Mouse (Mus musculus) bone marrow macrophage, adult 2 months (primary cell): ENCODE data around the gene Patj. TPM values are rescaled to one million over a fixed set of nuclear protein-coding genes. Genes with fewer than 3 reads are reported as not detected.
"Not testable (repeated sequence)": the region's sequence is repeated elsewhere in the genome, so short reads cannot be mapped to it uniquely, and the experiment has no call there.

Experiments
- H3K27ac ChIP-seq: 2 replicates; pipeline ENCODE4 v1.5.1; 2012; ENCODE audit warnings: low read depth, low read length; ENCODE audit not compliant: insufficient read depth
- H3K4me1 ChIP-seq: 2 replicates; pipeline ENCODE4 v1.6.1; 2012; ENCODE audit warnings: low read length; ENCODE audit not compliant: control insufficient read depth, insufficient read depth
- H3K4me3 ChIP-seq: 2 replicates; pipeline ENCODE4 v1.5.1; 2012; ENCODE audit warnings: mild to moderate bottlenecking, low read length, moderate library complexity; ENCODE audit not compliant: insufficient read depth
- CTCF ChIP-seq: IDR thresholded peaks from 2 replicates; pipeline ENCODE4 v1.5.1; 2012; ENCODE audit warnings: low read depth, mild to moderate bottlenecking, low read length, moderate library complexity
- POLR2A ChIP-seq: IDR thresholded peaks from 2 replicates; pipeline ENCODE4 v1.6.1; 2012; ENCODE audit warnings: mild to moderate bottlenecking, low read depth, low read length, borderline replicate concordance
- polyA plus RNA-seq: library from polyadenylated mRNA; stranded (reverse); fragments of >200 nt; gene quantifications from 2 replicates; pipeline ENCODE4 v1.2.4, GENCODE M21; 2012; ENCODE audit not compliant: missing spikeins, insufficient read depth, insufficient read length

Patj gene
- polyA plus RNA-seq, 1 experiment: 0.38 TPM

DNA sequence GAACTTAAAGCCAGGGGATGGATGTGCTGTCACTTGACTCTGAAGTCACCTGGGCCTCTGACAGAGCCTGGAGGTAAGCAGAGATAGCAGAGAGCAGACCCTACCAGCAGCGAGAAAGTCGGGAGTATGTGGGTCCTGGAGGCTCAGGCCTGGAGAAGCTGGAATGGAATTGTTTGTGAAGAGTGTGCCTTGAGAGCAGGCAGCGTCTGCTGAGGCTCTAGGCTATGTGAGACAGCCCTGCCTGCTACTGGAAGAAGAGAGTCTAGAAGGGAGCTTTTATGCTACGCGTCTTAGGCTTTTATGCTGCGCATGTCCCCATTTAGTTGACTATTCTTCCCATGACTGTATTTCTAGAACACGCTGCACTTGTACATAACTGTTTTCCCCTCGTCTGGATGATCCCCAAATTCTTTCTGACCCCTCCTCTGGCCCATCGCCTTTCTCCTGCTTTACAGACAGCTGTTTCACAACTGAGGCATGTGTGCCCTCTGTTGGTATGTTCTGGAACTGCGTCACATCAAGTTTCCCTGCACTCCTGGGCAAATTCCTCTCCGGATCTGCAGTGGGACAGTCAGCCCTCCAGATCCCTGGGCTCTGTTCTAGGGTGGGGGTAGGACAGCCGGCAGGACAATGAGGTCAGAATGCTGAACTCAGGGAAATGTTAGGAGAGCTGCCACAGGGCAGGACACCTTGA, 306.8 kb downstream of the Patj start:
- no peak overlapping the region for H3K4me3 ChIP-seq
- TF ChIP-seq CTCF (no peak), POLR2A (no peak)
- no peaks in the 10 kb centered on the region for H3K4me1 ChIP-seq
- no peak overlapping the region for H3K27ac ChIP-seq

DNA sequence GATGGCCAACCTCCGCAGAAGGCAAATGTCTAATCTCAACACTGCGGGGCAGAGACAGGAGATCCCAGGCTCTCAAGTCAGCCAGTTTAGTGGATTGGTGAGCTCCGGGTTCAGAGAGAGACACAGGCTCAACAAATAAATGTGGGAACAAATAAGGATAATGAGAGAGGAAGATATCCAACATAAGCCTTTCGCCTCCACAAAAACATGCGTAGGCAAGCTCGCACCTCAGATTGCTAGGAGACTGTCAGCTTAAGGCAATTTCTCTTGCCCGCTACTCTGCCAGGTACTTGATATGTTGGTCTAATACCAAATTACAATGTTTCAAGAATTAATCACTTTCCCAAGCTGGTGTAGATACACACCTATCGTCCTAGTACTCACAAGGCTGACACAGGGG, 315.3 kb downstream of the Patj start:
- Histone ChIP-seq H3K27ac (no peak overlapping the region), H3K4me1 (no peaks in the 10 kb centered on the region), H3K4me3 (no peak overlapping the region)
- TF ChIP-seq POLR2A: no peak
- no peak for TF ChIP-seq CTCF

DNA sequence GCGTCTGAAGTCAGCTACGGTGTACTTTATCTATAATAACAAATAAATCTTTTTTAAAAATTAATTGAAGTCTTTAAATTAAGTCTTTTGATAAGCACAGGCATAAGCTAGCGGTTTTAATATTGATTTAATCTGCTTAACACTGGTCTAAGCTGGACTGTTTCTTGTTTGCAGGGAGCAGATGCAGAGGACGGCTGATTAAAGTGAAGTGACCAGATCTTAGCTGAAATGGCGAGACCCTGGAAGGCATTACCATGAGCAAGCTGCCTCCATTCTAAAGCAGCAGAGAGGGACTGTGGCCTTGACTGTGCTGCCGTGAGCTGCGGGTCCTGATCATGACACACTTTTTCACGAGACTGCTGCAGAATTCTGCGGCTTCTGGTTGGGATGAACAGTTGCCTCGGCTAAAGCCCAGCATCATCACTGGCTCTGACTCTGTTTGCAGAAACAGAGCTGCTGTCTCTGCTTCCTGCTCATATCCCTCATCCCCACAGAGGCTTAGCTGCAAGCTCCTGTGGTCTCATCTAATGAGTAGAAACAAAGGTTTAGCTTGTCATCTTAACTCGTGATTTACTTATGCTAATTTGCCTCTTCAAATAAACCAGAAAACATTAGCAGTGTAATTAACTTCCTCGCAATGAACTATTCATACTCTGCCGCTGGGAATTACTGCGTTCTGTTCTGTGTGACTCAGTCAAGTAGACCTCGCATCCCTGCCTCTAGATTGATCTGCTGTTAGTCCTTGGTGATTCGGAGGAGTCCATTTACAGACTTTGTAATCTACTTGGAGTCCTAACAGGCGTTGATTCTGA, 322.4 kb downstream of the Patj start:
- TF ChIP-seq POLR2A: no peak
- no peak for TF ChIP-seq CTCF

DNA sequence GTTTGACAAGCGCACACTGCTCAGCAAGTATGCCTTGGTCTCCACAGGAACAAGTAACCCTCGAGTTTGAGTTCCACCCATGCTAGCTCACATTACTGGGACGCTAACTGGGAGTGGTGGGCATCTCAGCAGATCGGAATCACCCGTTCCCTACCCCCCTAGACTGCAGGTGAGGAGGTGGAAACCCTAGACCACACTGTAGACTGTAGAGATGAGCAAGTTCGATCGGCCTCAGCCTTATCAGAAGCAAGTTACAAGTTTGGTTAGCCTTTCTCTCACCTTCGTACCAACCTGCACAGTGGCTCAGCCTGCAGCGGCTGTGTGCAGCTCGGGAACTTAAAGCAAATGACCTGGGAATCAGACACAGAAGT, 322.9 kb downstream of the Patj start:
- H3K4me1 ChIP-seq: no peaks in the 10 kb centered on the region
- no peak for TF ChIP-seq POLR2A
- TF ChIP-seq CTCF: no peak
- H3K4me3 ChIP-seq: no peak overlapping the region
- no peak overlapping the region for H3K27ac ChIP-seq

More for the DNA sequence above, 322.4 kb downstream of the Patj start:
- H3K4me1 ChIP-seq: no peaks in the 10 kb centered on the region
- no peak overlapping the region for H3K4me3 ChIP-seq
- H3K27ac ChIP-seq: no peak overlapping the region

DNA sequence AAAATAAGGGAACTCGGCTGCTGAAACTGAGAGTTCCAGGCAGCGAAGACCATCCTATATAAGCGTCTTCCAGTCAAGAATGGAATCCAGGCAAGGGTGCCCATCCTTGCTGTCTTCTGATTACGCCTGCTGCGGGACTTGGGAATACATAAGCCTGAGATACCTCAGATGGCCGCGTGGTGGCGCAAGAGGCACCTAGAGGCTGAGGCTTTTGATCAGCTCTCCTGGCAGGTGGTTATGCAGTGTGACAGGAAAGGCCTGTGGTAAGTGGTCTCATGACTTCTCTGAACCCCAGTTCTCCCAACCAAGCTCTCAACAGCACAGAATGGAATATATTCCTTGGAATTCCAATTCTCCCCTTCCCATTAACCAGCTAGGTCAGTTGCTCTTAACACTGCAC, 326.9 kb downstream of the Patj start:
- H3K4me3 ChIP-seq: no peak overlapping the region
- no peak for TF ChIP-seq POLR2A
- TF ChIP-seq CTCF: peak; percentile 45; the same call in 1 of the 2 replicates
- H3K4me1 ChIP-seq: no peaks in the 10 kb centered on the region
- H3K27ac ChIP-seq: no peak overlapping the region

DNA sequence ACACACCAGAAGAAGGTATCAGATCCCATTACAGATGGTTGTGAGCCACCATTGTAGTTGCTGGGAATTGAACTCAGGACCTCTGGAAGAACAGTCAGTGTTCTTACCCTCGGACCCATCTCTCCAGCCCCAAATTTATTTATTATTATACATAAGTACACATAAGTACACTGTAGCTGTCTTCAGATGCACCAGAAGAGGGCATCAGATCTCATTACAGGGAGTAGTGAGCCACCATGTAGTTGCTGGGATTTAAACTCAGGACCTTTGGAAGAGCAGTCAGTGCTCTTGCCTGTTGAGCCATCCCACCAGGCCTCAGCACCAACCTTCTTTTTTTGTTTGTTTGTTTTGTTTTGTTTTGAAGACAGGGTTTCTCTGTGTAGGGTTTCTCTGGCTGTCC, 329.1 kb downstream of the Patj start:
- not testable (repeated sequence) for H3K4me3 ChIP-seq, H3K27ac ChIP-seq, H3K4me1 ChIP-seq

DNA sequence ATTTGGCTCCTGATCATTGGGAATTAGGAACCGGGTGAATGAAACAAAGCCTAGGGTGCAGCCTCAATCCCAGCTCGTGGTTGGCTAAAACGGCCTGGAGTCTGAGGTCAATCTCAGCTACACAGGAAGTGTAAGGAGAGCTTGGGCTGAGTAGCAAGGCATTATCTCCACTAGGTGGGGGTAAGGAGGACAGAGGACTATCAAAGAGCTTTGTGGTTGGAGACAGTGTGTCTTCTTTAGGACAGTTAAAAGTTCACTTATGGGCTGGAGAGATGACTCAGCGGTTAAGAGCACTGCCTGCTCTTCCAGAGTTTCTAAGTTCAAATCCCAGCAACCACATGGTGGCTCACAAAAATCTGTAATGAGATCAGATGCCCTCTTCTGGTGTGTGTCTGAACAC, 329.9 kb downstream of the Patj start:
- Histone ChIP-seq H3K27ac (no peak overlapping the region), H3K4me3 (no peak overlapping the region), H3K4me1 (no peaks in the 10 kb centered on the region)
- TF ChIP-seq POLR2A (no peak), CTCF (no peak)

DNA sequence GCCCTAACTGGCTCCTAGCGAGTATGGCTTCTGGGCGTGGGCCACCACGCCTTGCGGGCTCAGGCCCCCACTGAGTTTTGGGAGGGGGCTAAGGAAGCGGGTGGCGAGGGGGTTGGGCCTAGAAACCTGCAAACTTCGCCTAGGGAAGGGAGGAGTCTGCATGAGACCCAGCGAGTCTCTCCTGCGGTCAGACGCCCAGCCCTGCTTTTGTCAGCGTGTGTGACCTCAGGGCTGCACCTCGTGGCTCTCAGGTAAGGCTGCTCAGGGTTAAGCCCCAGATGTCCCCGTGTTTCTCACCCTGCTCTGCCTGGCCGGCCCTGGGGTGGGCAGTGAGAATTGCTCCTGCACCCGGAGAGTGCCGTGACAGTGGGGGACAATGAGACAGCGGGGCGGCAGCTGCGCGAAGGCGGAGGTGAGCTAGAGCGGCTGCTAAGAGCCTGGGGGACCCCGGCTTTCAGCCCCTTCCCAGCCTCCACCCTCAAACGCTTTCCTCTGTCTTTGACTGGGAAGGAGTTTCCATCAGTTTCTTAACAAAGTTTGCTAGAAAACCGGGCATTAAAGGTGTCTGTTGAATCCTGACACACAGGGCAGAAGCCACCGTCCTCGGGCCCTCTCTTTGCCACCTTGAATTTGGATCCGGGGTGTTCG, 331.1 kb downstream of the Patj start, which contains the start of gene L1td1:
TSS of gene L1td1 (plus strand) at position 145 of the 648 bp plus-strand sequence.
- Histone ChIP-seq H3K27ac (no peak within 1 kb of the TSS), H3K4me1 (no peaks in the 10 kb centered on the region), H3K4me3 (no peak within 1 kb of the TSS)
- TF ChIP-seq CTCF: no peak
- TF ChIP-seq POLR2A: no peak

DNA sequence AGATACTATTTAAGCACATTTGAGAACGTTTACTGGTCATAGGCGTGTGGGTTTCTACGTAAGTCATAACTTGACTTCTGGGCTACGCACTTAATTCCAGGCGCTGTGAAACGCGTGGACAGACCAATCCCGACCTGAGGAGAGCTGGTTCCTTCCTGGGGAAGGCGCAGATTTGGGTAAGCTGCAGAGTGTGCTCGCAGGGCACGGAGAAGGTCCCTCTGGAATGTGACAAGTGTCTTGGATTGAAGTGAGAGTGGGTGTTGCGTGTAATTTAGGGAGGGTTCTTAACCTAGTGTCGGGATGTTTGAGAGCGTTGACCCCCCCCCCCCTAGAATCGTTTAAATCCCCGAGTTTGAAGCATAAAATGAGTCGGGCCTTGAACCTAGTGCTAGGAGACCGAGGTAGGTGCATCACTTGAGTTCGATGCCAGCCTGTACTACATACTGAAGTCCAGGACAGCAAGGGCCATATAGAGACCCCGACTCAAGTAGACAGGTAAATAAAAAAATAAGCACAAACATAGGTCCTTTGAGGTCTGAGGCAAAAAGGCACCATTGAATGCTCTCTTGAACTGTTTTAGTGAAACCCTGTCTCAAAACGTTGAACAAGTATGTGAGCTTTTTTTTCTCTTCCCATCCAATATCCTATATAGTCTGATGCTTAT, 331.8 kb downstream of the Patj start:
- TF ChIP-seq CTCF (no peak), POLR2A (no peak)
- Histone ChIP-seq H3K4me1 (no peaks in the 10 kb centered on the region), H3K4me3 (no peak overlapping the region), H3K27ac (no peak overlapping the region)
